Mouse (Mus musculus) CH12.LX (cell line): ENCODE data around the gene Mkrn1.

ENCODE experiments used
- CHD2 ChIP-seq: IDR thresholded peaks from 2 replicates; pipeline ENCODE4 v1.6.1; 2011; ENCODE audit warnings: low read length, improper control_type of control experiment
- CTCF ChIP-seq, 2 experiments: IDR thresholded peaks in 1 of 2; conservative IDR thresholded peaks in 1 of 2; 2 replicates each; pipeline ENCODE4 v1.5.1; 2011 to 2012; ENCODE audit warnings: low read depth in 2 of 2, low read length in 2 of 2, improper control_type of control experiment in 1 of 2, inconsistent platforms in 1 of 2, mild to moderate bottlenecking in 1 of 2, moderate library complexity in 1 of 2
- E2F4 ChIP-seq: IDR thresholded peaks from 2 replicates; pipeline ENCODE4 v1.6.1; 2011; ENCODE audit warnings: low read depth, low read length, improper control_type of control experiment; ENCODE audit not compliant: insufficient replicate concordance
- ELF1 ChIP-seq: IDR thresholded peaks from 2 replicates; pipeline ENCODE4 v1.6.1; 2014; ENCODE audit warnings: low read depth, mild to moderate bottlenecking, inconsistent platforms, low read length, improper control_type of control experiment
- EP300 ChIP-seq: IDR thresholded peaks from 2 replicates; pipeline ENCODE4 v1.6.1; 2011; ENCODE audit warnings: low read length, improper control_type of control experiment
- IRF4 ChIP-seq: IDR thresholded peaks from 2 replicates; pipeline ENCODE4 v1.6.1; 2014; ENCODE audit warnings: low read depth, mild to moderate bottlenecking, inconsistent platforms, low read length, improper control_type of control experiment
- MAX ChIP-seq: IDR thresholded peaks from 2 replicates; pipeline ENCODE4 v1.6.1; 2011; ENCODE audit warnings: low read length, improper control_type of control experiment
- MYC ChIP-seq: IDR thresholded peaks from 2 replicates; pipeline ENCODE4 v1.6.1; 2011; ENCODE audit warnings: low read depth, mild to moderate bottlenecking, improper control_type of control experiment, low read length
- POLR2A ChIP-seq: IDR thresholded peaks from 2 replicates; pipeline ENCODE4 v1.6.1; 2011; ENCODE audit warnings: low read depth, mild to moderate bottlenecking, improper control_type of control experiment, low read length
- TCF12 ChIP-seq: IDR thresholded peaks from 2 replicates; pipeline ENCODE4 v1.6.1; 2014; ENCODE audit warnings: low read depth, mild to moderate bottlenecking, inconsistent platforms, low read length, improper control_type of control experiment
- USF1 ChIP-seq: IDR thresholded peaks from 2 replicates; pipeline ENCODE4 v1.6.1; 2014; ENCODE audit warnings: low read depth, mild to moderate bottlenecking, inconsistent platforms, low read length, improper control_type of control experiment
- ZKSCAN1 ChIP-seq: IDR thresholded peaks from 2 replicates; pipeline ENCODE4 v1.6.1; 2012; ENCODE audit warnings: low read depth, inconsistent platforms, low read length, improper control_type of control experiment, borderline replicate concordance

DNA sequence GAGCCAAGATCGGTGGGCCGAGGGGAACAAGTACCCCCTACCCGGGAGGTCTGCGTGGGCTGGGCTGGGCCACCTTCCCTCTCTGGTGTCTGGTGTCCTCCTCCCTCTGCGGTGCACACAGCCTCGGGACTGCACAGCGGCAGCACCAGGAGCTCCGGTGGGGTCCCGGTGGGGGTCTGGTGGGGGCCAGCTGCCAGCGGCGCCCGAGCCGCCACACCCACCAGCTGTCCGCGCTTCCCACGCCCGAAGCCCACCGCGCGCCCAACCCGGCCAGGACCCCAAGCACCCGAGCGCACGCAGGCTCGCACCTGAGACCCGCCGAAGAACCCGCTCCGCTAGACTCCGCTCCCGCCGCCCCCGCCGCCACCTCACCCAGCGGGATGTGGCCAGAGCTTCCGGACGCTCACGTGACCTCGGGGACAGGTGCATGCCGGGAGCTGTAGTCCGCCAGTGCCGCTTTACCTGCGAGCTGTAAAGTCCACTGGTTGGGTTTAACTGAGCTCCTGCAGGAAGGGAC lies 42.9 kb downstream of the Mkrn1 start, which contains the start of gene Slc37a3:
- TF ChIP-seq CTCF (conservative IDR thresholded peaks at IDR 0.05 in 1 of 2, IDR thresholded peaks at IDR 0.05 in 1 of 2; ENCODE audit: low read depth in 2 of 2, low read length in 2 of 2) (no peak), E2F4 (no peak), POLR2A (peak; percentile 77; the same call in 1 of the 2 replicates), USF1 (peak; percentile 96), ZKSCAN1 (no peak), MAX (peak; percentile 86), TCF12 (peak; percentile 57; the same call in 1 of the 2 replicates), MYC (no peak), ELF1 (peak; percentile 81), EP300 (no peak), IRF4 (no peak), CHD2 (no peak)
